Mouse (Mus musculus): ENCODE results near the gene Zfp341.

Gene Zfp341

DNA sequence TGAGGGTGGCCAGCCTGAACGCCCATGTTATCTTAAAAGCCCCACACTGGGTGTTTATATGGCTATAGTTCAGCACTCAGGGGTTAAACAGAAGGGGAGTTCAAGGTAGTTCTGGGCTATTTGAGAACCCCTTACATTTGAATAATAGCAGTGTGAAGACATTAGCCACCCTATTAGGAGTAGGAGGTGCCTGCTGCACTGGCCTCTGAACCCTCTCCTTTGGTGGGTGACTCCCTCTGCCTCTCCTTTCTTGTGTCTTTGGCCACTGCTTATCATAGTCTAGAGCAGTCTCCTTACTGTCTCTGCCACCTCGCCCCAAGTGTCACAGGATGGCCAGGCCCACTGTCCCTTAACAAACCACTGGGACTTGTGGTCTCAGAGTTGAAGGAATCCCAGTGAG is 67.2 kb downstream of the Zfp341 start:
- no peak for DNase-seq

- DNase-seq = no peak
Measured at GRCm38 (mm10) chr2:154680941-154681340, 67.8 kb downstream of the Zfp341 start.

DNA sequence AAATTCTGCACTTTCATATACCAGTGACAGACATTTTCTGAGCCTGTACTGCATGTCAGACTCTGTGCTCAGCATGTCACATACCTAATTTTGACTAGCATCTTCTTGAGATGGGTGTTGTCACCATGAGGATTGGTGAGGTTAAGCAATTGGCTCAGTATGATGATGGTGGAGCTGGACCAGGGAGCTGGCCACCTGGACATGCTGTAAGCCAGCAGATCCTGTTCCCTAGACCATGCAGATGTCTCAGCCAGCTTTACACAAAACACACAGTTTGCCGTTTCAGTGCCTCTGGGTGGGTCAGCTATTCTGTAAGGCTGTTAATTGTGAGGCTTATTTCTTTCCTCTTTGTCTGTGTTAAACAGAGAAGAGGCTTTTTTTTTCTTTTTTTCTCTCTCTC is 69.6 kb downstream of the Zfp341 start:
- DNase-seq = no peak

DNA sequence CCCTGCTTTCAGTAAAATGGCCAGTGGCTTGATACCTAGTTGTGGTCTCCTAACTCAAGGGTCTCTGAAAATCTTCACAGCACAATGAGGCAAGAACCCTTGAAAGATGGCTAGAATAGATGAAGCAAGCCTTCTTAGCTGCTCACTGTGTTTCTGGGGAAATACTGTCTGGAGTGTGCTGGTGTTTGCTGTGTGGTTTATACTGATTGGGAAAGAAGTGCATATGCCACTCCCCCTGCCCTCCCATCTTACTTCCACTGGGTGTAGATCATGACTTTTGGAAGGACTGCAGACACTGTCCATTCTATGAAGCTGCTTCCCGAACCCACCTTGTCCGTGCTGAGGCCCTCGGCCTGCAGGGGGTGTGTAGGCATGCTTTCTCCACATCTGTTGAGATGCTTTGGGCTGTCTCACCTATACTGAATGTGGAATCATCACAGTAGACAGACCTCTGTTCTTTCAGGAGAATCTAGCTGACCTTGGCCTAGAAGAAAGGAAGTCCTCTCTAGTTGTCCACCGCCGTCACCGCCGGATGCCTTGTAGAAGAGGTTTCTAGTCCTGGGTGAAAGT is 71.9 kb downstream of the Zfp341 start:
- no peak for DNase-seq

DNA sequence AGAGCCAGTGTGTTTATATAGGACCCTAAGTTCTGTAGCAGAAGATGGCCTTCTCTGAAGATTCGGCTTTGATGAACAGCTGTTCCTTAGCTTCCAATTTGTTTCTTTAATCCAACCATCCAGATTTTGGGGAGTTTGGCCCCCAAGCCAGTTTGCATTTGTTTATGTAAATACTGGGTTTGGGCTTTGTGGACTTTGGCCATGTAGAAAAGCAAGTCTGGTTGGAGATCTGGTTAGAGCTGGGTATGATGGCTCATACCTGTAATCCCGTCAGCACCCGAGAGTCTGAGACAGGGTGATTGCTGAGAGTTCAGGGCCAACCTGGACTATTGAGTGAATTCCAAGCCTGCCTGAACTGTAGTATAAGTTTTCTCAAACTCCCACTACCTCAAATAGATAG is 72.7 kb downstream of the Zfp341 start:
- DNase-seq = no peak

- DNase-seq = no peak
Measured at GRCm38 (mm10) chr2:154686819-154687218, 73.7 kb downstream of the Zfp341 start.

GRCm38 (mm10) chr2:154689391-154689790 is 76.3 kb downstream of the Zfp341 start:
- no peak for DNase-seq

DNA sequence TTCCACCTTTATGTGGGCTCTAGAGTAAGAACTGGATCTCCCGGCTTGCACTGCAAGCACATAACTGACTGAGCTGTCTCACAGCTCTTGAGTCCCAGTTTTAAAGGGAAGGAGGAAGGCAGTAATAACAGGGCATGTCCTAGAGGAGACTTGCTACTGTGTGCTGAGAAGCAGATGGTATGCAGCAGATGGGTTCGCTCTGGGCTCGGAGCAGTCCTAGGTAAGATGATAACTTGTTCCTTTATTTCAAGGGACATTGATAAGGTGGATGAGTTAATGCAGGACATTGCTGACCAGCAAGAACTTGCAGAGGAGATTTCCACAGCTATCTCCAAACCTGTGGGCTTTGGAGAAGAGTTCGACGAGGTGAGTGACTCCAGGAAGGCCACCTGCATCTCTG is 77.9 kb downstream of the Zfp341 start:
- DNase-seq = no peak

DNA sequence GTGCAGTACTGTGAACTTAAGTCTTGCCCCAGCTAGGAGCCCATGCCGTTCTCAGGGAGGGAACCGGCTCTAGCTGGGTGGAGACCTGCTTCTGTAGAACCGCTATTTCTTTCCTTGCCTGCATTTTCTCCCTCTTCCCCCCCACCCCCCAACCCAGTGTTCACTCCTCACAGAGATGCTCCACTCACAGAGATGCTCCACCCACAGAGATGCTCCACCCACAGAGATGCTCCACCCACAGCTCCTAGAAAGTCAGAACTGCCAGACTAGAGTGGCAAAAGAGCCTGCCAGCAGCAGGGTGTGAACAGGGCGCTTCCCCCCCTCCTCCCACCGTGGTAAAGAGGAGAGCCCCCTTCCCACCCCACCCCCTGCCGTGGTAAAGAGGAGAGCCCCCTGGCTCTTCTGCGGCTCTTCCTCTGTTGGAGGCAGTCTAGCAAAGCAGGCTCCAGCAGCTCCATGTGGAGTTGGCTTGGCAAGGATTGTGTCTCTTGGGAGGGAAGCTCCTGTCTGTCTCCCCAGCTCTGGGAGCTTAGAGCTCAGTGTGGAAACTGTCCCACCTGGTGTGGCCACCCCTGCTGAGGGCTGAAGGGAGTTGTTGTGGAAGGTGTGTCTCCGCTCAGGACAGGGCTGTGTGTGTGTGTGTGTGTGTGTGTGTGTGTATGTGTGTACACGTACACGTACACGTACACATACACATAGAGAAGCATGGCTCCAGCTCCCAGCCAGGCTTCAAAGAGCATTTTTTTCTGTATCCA is 80.3 kb downstream of the Zfp341 start:
- DNase-seq = no peak

DNA sequence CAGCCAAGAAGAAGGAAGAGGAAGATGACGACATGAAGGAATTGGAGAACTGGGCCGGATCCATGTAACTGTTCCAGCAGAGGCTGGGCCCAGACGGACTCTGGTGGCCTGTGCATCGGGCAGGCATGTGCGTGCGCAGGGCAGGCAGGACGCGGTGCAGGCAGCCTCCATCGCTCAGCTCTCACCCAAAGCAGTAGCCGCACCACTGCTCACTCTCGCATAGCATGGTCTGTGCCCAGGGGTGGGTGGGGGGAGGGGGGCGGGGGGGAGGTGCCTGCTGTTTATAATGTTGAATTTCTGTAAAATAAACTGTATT is 80.8 kb downstream of the Zfp341 start:
- DNase-seq = peak; percentile 57

GRCm38 (mm10) chr2:154695690-154696089 is 82.6 kb downstream of the Zfp341 start:
- no peak for DNase-seq
